Mouse (Mus musculus) spleen, adult 18-20 months (tissue): ENCODE measurements around the gene Rest.
A peak's percentile ranks its signal among the peaks of the same experiment; 100 is the strongest.

Experiments
- DNase-seq, 2 experiments: peaks; one replicate each; pipeline ENCODE4 v3.0.0; 2022; ENCODE audit warnings: mixed read lengths in 2 of 2

The Rest gene

GRCm38 (mm10) chr5:77266066-77266885, 985 bp downstream of the Rest start:
- DNase-seq = peak; percentile 51 to 66

GRCm38 (mm10) chr5:77266886-77267401, 1.7 kb downstream of the Rest start:
- no peak for DNase-seq

GRCm38 (mm10) chr5:77267441-77267840, 2.1 kb downstream of the Rest start:
- DNase-seq = no peak

- DNase-seq = no peak
Observed at GRCm38 (mm10) chr5:77267957-77268624, 2.8 kb downstream of the Rest start.

- no peak for DNase-seq
Observed at GRCm38 (mm10) chr5:77269399-77269798, 4.1 kb downstream of the Rest start.

GRCm38 (mm10) chr5:77273151-77273550, 7.9 kb downstream of the Rest start:
- DNase-seq = peak; percentile 44 to 47

- peak in 1 of 2 experiments; percentile 68 for DNase-seq
Observed at GRCm38 (mm10) chr5:77275950-77276349, 10.7 kb downstream of the Rest start.

GRCm38 (mm10) chr5:77277204-77277603, 11.9 kb downstream of the Rest start:
- DNase-seq = no peak

- no peak for DNase-seq
Observed at GRCm38 (mm10) chr5:77281518-77282174, 16.4 kb downstream of the Rest start.

- DNase-seq = no peak
Observed at GRCm38 (mm10) chr5:77282242-77282641, 17.0 kb downstream of the Rest start.

GRCm38 (mm10) chr5:77285685-77286084, 20.4 kb downstream of the Rest start:
- no peak for DNase-seq

- DNase-seq = no peak
Observed at GRCm38 (mm10) chr5:77286904-77287303, 21.6 kb downstream of the Rest start.

- DNase-seq = no peak
Observed at GRCm38 (mm10) chr5:77287901-77288300, 22.6 kb downstream of the Rest start.

- DNase-seq = peak; percentile 53 to 66
Observed at GRCm38 (mm10) chr5:77289686-77290085, 24.4 kb downstream of the Rest start.

GRCm38 (mm10) chr5:77290606-77291005, 25.3 kb downstream of the Rest start:
- no peak for DNase-seq

GRCm38 (mm10) chr5:77292803-77293522, 27.7 kb downstream of the Rest start:
- DNase-seq = no peak

- no peak for DNase-seq
Observed at GRCm38 (mm10) chr5:77299486-77299885, 34.2 kb downstream of the Rest start.

- no peak for DNase-seq
Observed at GRCm38 (mm10) chr5:77301296-77301903, 36.1 kb downstream of the Rest start.

- no peak for DNase-seq
Observed at GRCm38 (mm10) chr5:77307821-77308553, 42.7 kb downstream of the Rest start.

GRCm38 (mm10) chr5:77309051-77309906, 44.0 kb downstream of the Rest start:
- no peak for DNase-seq
